In genomic region chr10:54062835-54063234, GRCm38 (mm10) we compare ENCODE assay signal across 12 mouse cellular contexts.
"Had no signal": no experiment of that assay in that cellular context is flagged by ENCODE, and none has a peak within 500 bp of the region (broad histone marks: within the 10 kb centered on the region; RNA-seq: fewer than 3 reads in every experiment).

No protein-coding gene starts in this region.

- H3K36me3 ChIP-seq: midbrain, embryonic 13.5 days had no signal

- H3K4me2 ChIP-seq: limb, embryonic 12.5 days; midbrain, embryonic 13.5 days had no signal

- H3K27ac ChIP-seq: limb, embryonic 12.5 days; liver, embryonic 14.5 days; midbrain, embryonic 13.5 days had no signal

- H3K9ac ChIP-seq: limb, embryonic 12.5 days; liver, embryonic 14.5 days; midbrain, embryonic 13.5 days had no signal

- DNase-seq: kidney, postnatal 36 days; layer of hippocampus, adult 9-11 months; layer of hippocampus, postnatal 36 days; liver; lung, adult 2 months; lung, postnatal 36 days; right cerebral cortex, postnatal 14 days; thymus, postnatal 4 days had no signal

- ATAC-seq: lung, postnatal 0 days; midbrain, embryonic 13.5 days had no signal

- H3K9me3 ChIP-seq: limb, embryonic 12.5 days; midbrain, embryonic 13.5 days had no signal

- H3K27me3 ChIP-seq: midbrain, embryonic 13.5 days had no signal

- H3K4me3 ChIP-seq: limb, embryonic 12.5 days; midbrain, embryonic 13.5 days had no signal
